Mouse (Mus musculus) urinary bladder, postnatal 25 days (tissue): ENCODE measurements at regions not wholly inside any gene's neighbourhood (a gene's known extent, or its start where the extent isn't known, plus 50 kb on each side); places are given as distances from the start of the nearest gene placed in this dataset.

Source experiments
- DNase-seq: peaks from one replicate; pipeline ENCODE4 v3.0.0; 2022; ENCODE audit warnings: low spot score

- DNase-seq: no peak
These were observed 787.5 kb upstream of the Tenm3 start for GRCm38 (mm10) chr8:49631286-49631685.

GRCm38 (mm10) chr8:49627966-49628495 is 784.3 kb upstream of the Tenm3 start:
- DNase-seq: no peak

GRCm38 (mm10) chr8:49595501-49595900 is 751.8 kb upstream of the Tenm3 start:
- no peak for DNase-seq

GRCm38 (mm10) chr8:49567423-49567822 is 723.7 kb upstream of the Tenm3 start:
- no peak for DNase-seq

GRCm38 (mm10) chr8:49563499-49564279 is 719.9 kb upstream of the Tenm3 start:
- DNase-seq: no peak

- no peak for DNase-seq
These were observed 719.2 kb upstream of the Tenm3 start for GRCm38 (mm10) chr8:49562976-49563375.

- no peak for DNase-seq
These were observed 712.1 kb upstream of the Tenm3 start for GRCm38 (mm10) chr8:49555724-49556457.

GRCm38 (mm10) chr8:49553175-49553574 is 709.4 kb upstream of the Tenm3 start:
- no peak for DNase-seq

- no peak for DNase-seq
These were observed 699.6 kb upstream of the Tenm3 start for GRCm38 (mm10) chr8:49543321-49543720.

- DNase-seq: no peak
These were observed 697.6 kb upstream of the Tenm3 start for GRCm38 (mm10) chr8:49541337-49541736.

GRCm38 (mm10) chr8:49533412-49534351 is 689.9 kb upstream of the Tenm3 start:
- no peak for DNase-seq

GRCm38 (mm10) chr8:49529294-49529693 is 685.5 kb upstream of the Tenm3 start:
- no peak for DNase-seq

GRCm38 (mm10) chr8:49492906-49493305 is 649.2 kb upstream of the Tenm3 start:
- no peak for DNase-seq

GRCm38 (mm10) chr8:49485284-49485683 is 641.5 kb upstream of the Tenm3 start:
- DNase-seq: no peak

GRCm38 (mm10) chr8:49481476-49481992 is 637.8 kb upstream of the Tenm3 start:
- no peak for DNase-seq

GRCm38 (mm10) chr8:49465911-49466518 is 622.3 kb upstream of the Tenm3 start:
- no peak for DNase-seq

GRCm38 (mm10) chr8:49465070-49465469 is 621.3 kb upstream of the Tenm3 start:
- no peak for DNase-seq

- no peak for DNase-seq
These were observed 618.9 kb upstream of the Tenm3 start for GRCm38 (mm10) chr8:49462602-49463001.

GRCm38 (mm10) chr8:49461724-49462473 is 618.1 kb upstream of the Tenm3 start:
- no peak for DNase-seq

GRCm38 (mm10) chr8:49445444-49445843 is 601.7 kb upstream of the Tenm3 start:
- no peak for DNase-seq

- no peak for DNase-seq
These were observed 597.5 kb upstream of the Tenm3 start for GRCm38 (mm10) chr8:49441270-49441669.
